Mouse (Mus musculus): Measurements from ENCODE around the gene Serpinc1.
"Not testable (repeated sequence)": the region's sequence is repeated elsewhere in the genome, so short reads cannot be mapped to it uniquely, and the experiment has no call there.

Gene Serpinc1

GRCm38 (mm10) chr1:161016378-161016777, 38.0 kb downstream of the Serpinc1 start:
- in situ Hi-C loops (cut with MboI; ENCODE audit: unreplicated experiment in 2 of 2) = no loop called here

GRCm38 (mm10) chr1:161020051-161020450, 41.7 kb downstream of the Serpinc1 start:
- in situ Hi-C loops (cut with MboI; ENCODE audit: unreplicated experiment in 2 of 2) = no loop called here

DNA sequence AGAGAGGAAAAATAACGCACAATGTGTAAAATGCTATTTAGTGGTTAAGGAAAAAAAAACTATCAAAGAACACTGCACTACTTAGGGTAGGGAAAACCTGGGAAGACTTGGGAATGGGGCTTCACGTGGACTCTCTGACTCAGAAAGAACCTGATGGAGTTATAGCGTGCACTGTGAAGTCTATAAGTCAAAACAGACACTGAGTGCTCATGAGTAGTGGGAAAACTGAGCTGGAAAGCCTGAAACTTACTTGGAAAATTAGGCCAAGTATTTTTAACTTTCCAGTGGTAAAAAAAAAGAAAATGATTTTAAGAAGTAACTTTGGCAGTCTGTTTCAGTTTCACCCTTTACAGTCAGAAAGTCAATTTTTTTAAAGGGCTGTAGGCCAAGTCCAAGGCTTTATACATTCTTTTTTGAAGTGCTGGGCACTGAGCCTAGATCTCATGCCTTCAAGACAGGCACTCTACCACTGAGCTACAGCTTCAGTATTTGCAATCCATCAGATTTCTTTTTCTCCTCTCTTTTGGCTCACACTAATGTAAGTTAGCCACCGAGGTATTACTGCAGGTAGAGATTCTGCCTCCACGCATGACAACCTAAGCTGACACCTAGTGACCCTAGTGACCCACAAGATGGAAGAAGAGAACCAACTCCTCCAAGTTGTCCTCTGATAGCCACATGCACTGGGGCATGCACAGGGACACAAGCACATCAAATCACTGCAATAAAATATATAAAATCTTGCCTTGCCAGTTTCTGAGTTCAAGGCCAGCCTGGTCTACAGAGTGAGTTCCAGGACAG, 47.2 kb downstream of the Serpinc1 start:
- in situ Hi-C loops (cut with MboI; ENCODE audit: unreplicated experiment in 2 of 2) = no loop called here

DNA sequence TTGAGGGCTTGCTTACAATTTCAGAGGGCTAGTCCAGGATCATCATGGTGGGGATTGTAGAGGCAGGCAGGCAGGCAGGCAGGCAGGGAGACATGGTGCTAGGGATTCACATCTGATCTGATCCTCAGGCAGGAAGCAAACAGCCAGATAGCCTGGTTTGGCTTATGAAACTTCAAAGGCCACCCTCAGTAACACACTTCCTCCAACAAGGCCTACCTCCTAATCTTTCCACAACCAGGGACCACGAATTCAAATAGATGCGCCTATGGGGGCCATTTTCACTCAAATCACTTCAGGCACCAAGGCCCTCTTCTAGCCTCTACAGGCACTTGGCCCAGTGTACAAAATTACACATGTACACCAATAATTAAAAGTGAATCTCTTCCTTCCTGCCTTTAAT, 48.8 kb downstream of the Serpinc1 start:
- in situ Hi-C loops (cut with MboI; ENCODE audit: unreplicated experiment in 2 of 2) = no loop called here

DNA sequence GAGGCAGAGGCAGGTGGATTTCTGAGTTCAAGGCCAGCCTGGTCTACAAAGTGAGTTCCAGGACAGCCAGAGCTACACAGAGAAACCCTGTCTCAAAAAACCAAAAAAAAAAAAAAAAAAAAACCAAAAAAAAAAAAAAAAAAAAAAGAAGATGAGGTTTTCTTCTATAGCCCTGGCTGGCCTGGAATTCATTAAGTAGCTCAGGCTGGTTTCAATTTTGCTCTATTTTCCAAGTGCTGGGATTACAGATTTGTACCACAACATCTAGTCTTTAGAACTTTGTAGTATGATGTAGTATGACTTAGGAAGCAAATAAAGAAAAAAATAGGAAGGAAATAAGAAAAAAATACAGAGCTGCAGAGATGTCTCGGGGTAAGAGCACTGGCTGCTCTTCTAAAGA, 50.0 kb downstream of the Serpinc1 start:
- in situ Hi-C loops (cut with MboI; ENCODE audit: unreplicated experiment in 2 of 2) = not testable (repeated sequence)

GRCm38 (mm10) chr1:161030058-161030457, 51.7 kb downstream of the Serpinc1 start:
- in situ Hi-C loops (cut with MboI; ENCODE audit: unreplicated experiment in 2 of 2) = no loop called here

GRCm38 (mm10) chr1:161031881-161032280, 53.5 kb downstream of the Serpinc1 start:
- in situ Hi-C loops (cut with MboI; ENCODE audit: unreplicated experiment in 2 of 2) = no loop called here

GRCm38 (mm10) chr1:161032345-161032744, 54.0 kb downstream of the Serpinc1 start:
- in situ Hi-C loops (cut with MboI; ENCODE audit: unreplicated experiment in 2 of 2) = no loop called here

DNA sequence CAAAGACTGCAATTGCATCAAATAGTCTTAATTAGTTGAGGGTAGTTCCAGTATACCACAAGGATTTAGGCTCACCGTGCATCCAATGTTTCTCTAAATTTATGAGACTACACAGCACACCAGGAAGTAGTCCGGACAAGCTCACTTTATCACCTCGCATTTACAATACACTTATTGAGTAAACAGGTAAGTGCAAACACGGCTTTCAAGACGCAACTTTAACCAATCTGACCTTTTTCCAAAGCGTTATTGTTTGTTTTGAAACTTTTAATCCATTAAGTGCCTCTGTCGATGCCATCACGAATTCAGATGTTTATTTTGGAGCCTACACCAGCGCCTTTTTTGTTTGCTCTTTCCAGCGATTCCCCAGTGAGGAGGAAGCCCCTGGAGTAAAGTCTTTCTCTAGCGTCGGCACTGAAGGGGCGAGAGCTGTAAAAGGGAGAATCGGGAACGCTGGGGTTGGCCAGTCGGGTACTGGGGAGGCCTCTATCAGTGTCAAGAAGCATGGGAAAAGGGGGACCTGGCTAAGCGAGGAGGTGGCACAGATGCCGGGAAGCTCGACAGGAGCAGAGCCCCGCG, 55.6 kb downstream of the Serpinc1 start:
- in situ Hi-C loops (cut with MboI; ENCODE audit: unreplicated experiment in 2 of 2) = no loop called here

- in situ Hi-C loops (cut with MboI; ENCODE audit: unreplicated experiment in 2 of 2) = no loop called here
Observed at GRCm38 (mm10) chr1:161034435-161035280, 56.3 kb downstream of the Serpinc1 start, which contains the start of gene Zbtb37. Gene Zbtb37, minus strand, starts transcription at chr1:161034849.

DNA sequence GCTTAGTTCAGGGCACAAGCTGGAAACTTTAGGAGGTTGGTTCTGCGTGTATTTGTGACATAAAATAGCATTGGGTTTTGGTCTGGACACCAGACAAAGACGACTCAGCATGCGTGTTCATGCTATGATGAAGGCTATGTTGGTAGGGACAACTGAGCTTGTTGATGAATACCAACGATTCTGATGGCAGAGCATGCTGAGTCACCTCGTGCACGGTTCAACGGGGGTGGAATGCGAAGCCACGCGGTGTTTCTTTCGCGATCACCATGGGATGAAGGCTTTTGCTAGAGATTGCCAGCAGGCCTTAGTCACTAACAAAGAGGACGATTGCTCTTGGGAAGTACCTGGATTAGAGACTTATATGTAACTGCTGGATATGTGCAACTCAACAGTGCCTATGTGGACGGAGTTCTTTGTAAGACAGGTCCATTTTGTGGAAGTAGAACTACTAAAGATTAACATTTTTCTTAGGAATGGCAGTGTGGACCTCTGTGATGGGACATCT, 56.9 kb downstream of the Serpinc1 start:
- in situ Hi-C loops (cut with MboI; ENCODE audit: unreplicated experiment in 2 of 2) = no loop called here

DNA sequence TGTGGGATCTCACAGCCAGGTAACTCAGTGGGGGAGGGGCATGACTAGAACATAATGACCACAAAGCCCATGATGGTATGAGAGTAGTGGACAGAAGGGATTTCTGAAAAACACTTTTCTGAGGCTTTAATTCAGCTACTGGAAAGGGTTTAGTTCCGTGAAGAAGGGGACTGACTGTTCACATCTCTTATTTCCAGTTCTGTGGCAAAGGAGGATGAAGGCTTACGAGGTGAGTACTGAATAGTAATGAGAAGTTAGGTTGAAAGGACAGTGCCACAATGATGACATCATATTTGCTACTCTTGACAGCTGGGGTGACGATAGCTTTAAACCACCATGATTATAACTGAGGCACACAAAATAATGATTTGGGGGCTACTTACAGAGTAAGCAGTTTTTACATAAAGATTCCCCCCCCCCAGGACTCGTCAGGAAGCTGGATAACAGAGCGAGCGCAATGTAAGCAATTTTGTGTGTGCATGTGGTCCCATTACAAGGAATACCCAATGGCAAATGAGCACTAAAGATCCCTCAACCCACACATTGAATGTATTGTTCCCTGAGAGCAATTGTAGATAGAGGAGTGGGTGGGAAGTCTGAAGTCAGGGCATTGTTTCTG, 57.5 kb downstream of the Serpinc1 start:
- in situ Hi-C loops (cut with MboI; ENCODE audit: unreplicated experiment in 2 of 2) = no loop called here

- in situ Hi-C loops (cut with MboI; ENCODE audit: unreplicated experiment in 2 of 2) = no loop called here
Observed at GRCm38 (mm10) chr1:161036411-161036841, 58.0 kb downstream of the Serpinc1 start.

- in situ Hi-C loops (cut with MboI; ENCODE audit: unreplicated experiment in 2 of 2) = no loop called here
Observed at GRCm38 (mm10) chr1:161037026-161037425, 58.6 kb downstream of the Serpinc1 start.

DNA sequence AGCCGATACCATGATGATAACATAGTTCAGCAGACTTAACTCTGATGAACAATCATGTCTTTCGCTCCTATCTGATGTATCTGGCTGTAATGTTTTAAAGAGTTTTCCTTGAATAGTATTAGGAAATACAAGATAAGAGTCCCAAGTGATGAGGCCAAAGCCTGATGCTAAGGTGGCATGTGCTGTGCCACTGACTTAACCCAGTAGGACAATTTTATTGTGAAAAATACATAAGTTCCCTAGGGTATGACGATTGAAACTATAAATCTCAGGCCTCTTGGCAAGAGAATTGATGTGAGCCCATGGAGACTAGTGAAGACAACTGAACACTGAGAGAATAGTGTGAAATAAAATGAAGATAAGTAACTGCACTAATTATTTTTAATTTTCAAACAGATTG, 59.2 kb downstream of the Serpinc1 start:
- in situ Hi-C loops (cut with MboI; ENCODE audit: unreplicated experiment in 2 of 2) = no loop called here

- in situ Hi-C loops (cut with MboI; ENCODE audit: unreplicated experiment in 2 of 2) = no loop called here
Observed at GRCm38 (mm10) chr1:161038004-161038403, 59.6 kb downstream of the Serpinc1 start.

- in situ Hi-C loops (cut with MboI; ENCODE audit: unreplicated experiment in 2 of 2) = no loop called here
Observed at GRCm38 (mm10) chr1:161038968-161039721, 60.8 kb downstream of the Serpinc1 start.

- in situ Hi-C loops (cut with MboI; ENCODE audit: unreplicated experiment in 2 of 2) = no loop called here
Observed at GRCm38 (mm10) chr1:161039741-161040425, 61.5 kb downstream of the Serpinc1 start.

- in situ Hi-C loops (cut with MboI; ENCODE audit: unreplicated experiment in 2 of 2) = no loop called here
Observed at GRCm38 (mm10) chr1:161040426-161040770, 62.0 kb downstream of the Serpinc1 start.
